Mouse (Mus musculus) hindbrain, embryonic 16.5 days (tissue): ENCODE results near the gene Lck. TPM values are rescaled to one million over a fixed set of nuclear protein-coding genes. Genes with fewer than 3 reads are reported as not detected.

Experiments used
- ATAC-seq: fragments of 200-750 bp; cut with Nextera tagmentation; 2 replicates; pipeline ENCODE4 v1.8.0; 2017; ENCODE audit warnings: moderate TSS enrichment, moderate library complexity
- H3K27ac ChIP-seq: fragments of 300-500 bp; sonication (generic); 2 replicates; pipeline ENCODE4 v1.5.1; 2014; ENCODE audit warnings: low read depth, mild to moderate bottlenecking, control low read depth, low read length, moderate library complexity
- H3K27me3 ChIP-seq: fragments of 300-500 bp; sonication (generic); replicated peaks from 2 replicates; pipeline ENCODE4 v1.6.1; 2014; ENCODE audit warnings: low read length; ENCODE audit not compliant: control insufficient read depth, insufficient read depth
- H3K36me3 ChIP-seq: fragments of 300-500 bp; sonication (generic); 2 replicates; pipeline ENCODE4 v1.6.1; 2014; ENCODE audit warnings: mild to moderate bottlenecking, low read length, moderate library complexity, mixed read lengths; ENCODE audit not compliant: control insufficient read depth, insufficient read depth
- H3K4me1 ChIP-seq: fragments of 300-500 bp; sonication (generic); 2 replicates; pipeline ENCODE4 v1.6.1; 2014; ENCODE audit warnings: low read depth, low read length; ENCODE audit not compliant: control insufficient read depth, insufficient read depth
- H3K4me2 ChIP-seq: fragments of 300-500 bp; sonication (generic); 2 replicates; pipeline ENCODE4 v1.6.1; 2014; ENCODE audit warnings: mild to moderate bottlenecking, low read length, control low read depth, moderate library complexity
- H3K4me3 ChIP-seq: fragments of 300-500 bp; sonication (generic); 2 replicates; pipeline ENCODE4 v1.5.1; 2014; ENCODE audit warnings: mild to moderate bottlenecking, low read length, control low read depth, moderate library complexity
- H3K9ac ChIP-seq: fragments of 300-500 bp; sonication (generic); 2 replicates; pipeline ENCODE4 v1.6.1; 2014; ENCODE audit warnings: low read depth, mild to moderate bottlenecking, control low read depth, low read length, moderate library complexity
- H3K9me3 ChIP-seq: fragments of 300-500 bp; sonication (generic); 2 replicates; pipeline ENCODE4 v1.6.1; 2014; ENCODE audit warnings: mild to moderate bottlenecking, low read length, moderate library complexity; ENCODE audit not compliant: control insufficient read depth
- WGBS: fragments of 180-500 bp; shearing (Covaris S2); extraction: QIAGEN DNeasy Blood & Tissue Kit; methylation state at CpG from one replicate; pipeline ENCODE4 v1.1.7; 2014; 5-methylcytosine and 5-hydroxymethylcytosine counted together
- polyA plus RNA-seq: library from polyadenylated mRNA; unstranded; fragments of >200 nt; fragmentation: Nextera tagmentation; extraction: Ambion mirVana; gene quantifications from 2 replicates; pipeline ENCODE4 v1.2.1, GENCODE M21; 2015

Lck gene
- polyA plus RNA-seq, 1 experiment from 2014 or later: 13.9 TPM

GRCm38 (mm10) chr4:129509650-129510049, 63.8 kb downstream of the Lck start:
- no peak overlapping the region for H3K9ac ChIP-seq
- ATAC-seq: no peak
- H3K27me3 ChIP-seq: no peaks in the 10 kb centered on the region
- H3K36me3 ChIP-seq: no peaks in the 10 kb centered on the region
- no peak overlapping the region for H3K27ac ChIP-seq
- no peaks in the 10 kb centered on the region for H3K9me3 ChIP-seq
- H3K4me3 ChIP-seq: no peak overlapping the region
- WGBS: 65% methylated on average over 3 of the region's 3 CpGs
- no peak overlapping the region for H3K4me2 ChIP-seq
- H3K4me1 ChIP-seq: peaks cover 13% of the 10 kb centered on the region

DNA sequence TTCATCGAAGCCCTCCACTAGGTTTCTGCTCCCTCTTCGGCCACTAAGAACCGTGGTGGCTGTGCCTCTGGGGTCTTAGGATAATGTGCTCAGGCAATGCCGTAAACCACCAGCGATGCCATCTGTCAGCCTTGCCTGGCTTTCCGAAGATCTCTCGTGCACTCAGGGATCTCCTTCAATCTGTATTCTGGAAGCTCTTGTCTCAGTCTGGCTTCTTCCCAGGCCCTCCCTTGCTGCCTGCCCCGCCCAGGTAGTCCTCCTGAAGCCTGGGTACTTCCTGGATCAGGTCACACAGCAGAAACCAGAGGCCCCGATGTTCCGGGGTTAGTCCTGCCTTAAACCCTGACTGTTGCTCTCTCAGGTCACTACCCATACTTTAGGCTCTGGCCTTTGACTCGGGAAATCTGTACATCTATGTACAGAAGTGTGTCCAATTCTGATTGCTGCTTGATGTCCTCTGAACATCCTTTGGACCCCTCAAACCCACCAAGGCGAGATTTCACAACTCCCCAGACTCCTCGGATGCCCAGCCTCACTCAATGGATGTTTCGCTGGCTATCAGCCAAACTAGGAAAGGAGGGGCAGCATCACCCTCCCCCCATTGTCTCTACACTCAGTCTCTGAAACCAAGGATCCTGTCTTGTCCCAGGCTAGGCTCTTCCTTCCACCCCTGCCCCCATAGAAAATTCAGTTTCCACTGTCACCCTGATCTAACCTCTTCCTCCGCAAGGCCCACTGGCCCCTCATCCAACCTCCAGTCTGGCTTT, 64.4 kb downstream of the Lck start:
- Histone ChIP-seq H3K36me3 (no peaks in the 10 kb centered on the region), H3K27me3 (no peaks in the 10 kb centered on the region), H3K4me3 (no peak overlapping the region), H3K9ac (no peak overlapping the region), H3K9me3 (no peaks in the 10 kb centered on the region), H3K4me2 (no peak overlapping the region), H3K4me1 (peaks cover 13% of the 10 kb centered on the region), H3K27ac (no peak overlapping the region)
- 48% methylated on average over 15 of the region's 15 CpGs for WGBS
- ATAC-seq: no peak

- no peak overlapping the region for H3K27ac ChIP-seq
- H3K4me3 ChIP-seq: no peak overlapping the region
- ATAC-seq: no peak
- H3K4me1 ChIP-seq: peaks cover 12% of the 10 kb centered on the region
- H3K9me3 ChIP-seq: no peaks in the 10 kb centered on the region
- no peak overlapping the region for H3K4me2 ChIP-seq
- no peaks in the 10 kb centered on the region for H3K27me3 ChIP-seq
- H3K9ac ChIP-seq: no peak overlapping the region
- 58% methylated on average over 3 of the region's 3 CpGs for WGBS
- no peaks in the 10 kb centered on the region for H3K36me3 ChIP-seq
Measured at GRCm38 (mm10) chr4:129508237-129508515, 65.3 kb downstream of the Lck start.

DNA sequence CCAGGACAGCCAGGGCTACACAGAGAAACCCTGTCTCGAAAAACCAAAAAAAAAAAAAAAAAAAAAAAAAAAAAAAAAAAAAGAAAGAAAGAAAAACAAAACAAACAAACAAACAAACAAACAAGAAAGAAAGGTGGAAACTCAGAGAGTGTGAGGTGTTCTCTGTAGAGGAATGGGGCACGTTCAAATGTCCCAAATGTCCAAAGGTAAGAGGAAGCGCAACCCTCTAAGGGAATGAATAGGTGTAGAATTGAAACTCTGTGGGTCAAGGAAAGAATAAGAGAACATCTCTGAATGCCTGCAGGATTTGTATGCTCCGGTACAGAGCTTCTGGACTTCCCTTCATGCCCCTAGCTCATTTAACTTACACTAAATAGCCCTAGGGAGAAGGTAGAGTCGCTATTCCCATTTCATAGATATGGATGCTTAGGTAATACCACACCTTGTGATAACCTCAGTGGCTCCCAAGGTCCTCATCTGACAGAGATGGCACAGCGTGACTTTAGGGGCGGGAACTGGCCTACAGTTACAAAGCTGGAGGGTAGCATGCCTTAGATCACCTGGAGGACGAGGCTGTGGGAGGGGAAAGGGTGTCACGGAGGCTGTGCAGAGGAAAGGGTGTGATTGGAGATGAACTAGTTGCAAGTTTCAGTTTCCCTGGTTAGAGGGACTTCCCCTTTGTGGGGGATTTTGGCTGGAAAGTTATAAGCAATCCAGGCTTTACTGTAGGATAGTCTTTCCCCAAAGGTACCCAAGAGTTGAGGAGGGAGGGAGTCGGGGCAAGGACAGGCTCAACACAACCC, 65.8 kb downstream of the Lck start:
- H3K9ac ChIP-seq: no peak overlapping the region
- whole genome bisulfite sequencing: 77% methylated on average over 9 of the region's 10 CpGs
- peaks cover 9% of the 10 kb centered on the region for H3K4me1 ChIP-seq
- H3K27me3 ChIP-seq: no peaks in the 10 kb centered on the region
- ATAC-seq: no peak
- H3K36me3 ChIP-seq: no peaks in the 10 kb centered on the region
- no peaks in the 10 kb centered on the region for H3K9me3 ChIP-seq
- H3K27ac ChIP-seq: no peak overlapping the region
- no peak overlapping the region for H3K4me2 ChIP-seq
- H3K4me3 ChIP-seq: no peak overlapping the region

- no peak for ATAC-seq
- Histone ChIP-seq H3K27me3 (no peaks in the 10 kb centered on the region), H3K27ac (no peak overlapping the region), H3K4me3 (no peak overlapping the region), H3K9me3 (no peaks in the 10 kb centered on the region), H3K4me2 (no peak overlapping the region), H3K9ac (peak overlapping the region; percentile 8; the same call in 1 of the 2 replicates), H3K4me1 (peaks cover 4% of the 10 kb centered on the region), H3K36me3 (no peaks in the 10 kb centered on the region)
- 78% methylated on average over 3 of the region's 3 CpGs for WGBS
Measured at GRCm38 (mm10) chr4:129505511-129505910, 67.9 kb downstream of the Lck start.

DNA sequence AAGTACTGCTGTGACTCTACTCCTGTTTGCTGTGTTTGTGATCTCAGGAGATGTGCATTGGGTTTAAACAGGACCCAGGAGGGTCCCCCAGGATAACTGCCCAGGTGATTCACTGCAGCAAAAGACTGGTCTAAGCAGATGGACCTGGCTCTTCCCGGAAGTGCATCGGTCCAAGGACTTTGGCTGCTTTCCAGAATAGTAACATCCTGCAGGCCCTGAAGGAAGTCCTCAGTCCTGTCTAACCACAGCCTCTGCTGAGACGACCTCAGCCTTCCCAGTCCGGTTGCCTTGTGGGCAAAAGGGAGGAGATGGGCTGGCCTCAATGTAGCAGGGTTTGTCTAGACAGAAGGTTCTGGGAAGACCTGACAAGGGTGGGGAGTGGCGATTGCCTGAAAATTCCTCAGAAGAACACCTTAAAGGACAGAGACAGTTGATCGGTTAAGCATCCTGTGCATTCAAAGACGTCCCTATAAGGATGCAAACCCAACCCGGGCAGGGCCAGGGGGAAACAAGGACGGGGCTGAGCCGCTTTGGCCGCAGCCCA, 70.5 kb downstream of the Lck start:
- Histone ChIP-seq H3K4me1 (peaks cover 8% of the 10 kb centered on the region; the same call in 1 of the 2 replicates), H3K27me3 (no peaks in the 10 kb centered on the region), H3K9ac (no peak overlapping the region), H3K36me3 (no peaks in the 10 kb centered on the region), H3K4me2 (no peak overlapping the region), H3K27ac (no peak overlapping the region), H3K4me3 (no peak overlapping the region), H3K9me3 (no peaks in the 10 kb centered on the region)
- 72% methylated on average over 11 of the region's 11 CpGs for WGBS
- ATAC-seq: no peak

GRCm38 (mm10) chr4:129502327-129502888, 71.0 kb downstream of the Lck start:
- H3K36me3 ChIP-seq: no peaks in the 10 kb centered on the region
- no peak overlapping the region for H3K27ac ChIP-seq
- H3K4me3 ChIP-seq: no peak overlapping the region
- WGBS: 76% methylated on average over 9 of the region's 9 CpGs
- H3K4me2 ChIP-seq: no peak overlapping the region
- H3K4me1 ChIP-seq: peaks cover 8% of the 10 kb centered on the region; the same call in 1 of the 2 replicates
- no peak for ATAC-seq
- no peak overlapping the region for H3K9ac ChIP-seq
- no peaks in the 10 kb centered on the region for H3K27me3 ChIP-seq
- no peaks in the 10 kb centered on the region for H3K9me3 ChIP-seq

DNA sequence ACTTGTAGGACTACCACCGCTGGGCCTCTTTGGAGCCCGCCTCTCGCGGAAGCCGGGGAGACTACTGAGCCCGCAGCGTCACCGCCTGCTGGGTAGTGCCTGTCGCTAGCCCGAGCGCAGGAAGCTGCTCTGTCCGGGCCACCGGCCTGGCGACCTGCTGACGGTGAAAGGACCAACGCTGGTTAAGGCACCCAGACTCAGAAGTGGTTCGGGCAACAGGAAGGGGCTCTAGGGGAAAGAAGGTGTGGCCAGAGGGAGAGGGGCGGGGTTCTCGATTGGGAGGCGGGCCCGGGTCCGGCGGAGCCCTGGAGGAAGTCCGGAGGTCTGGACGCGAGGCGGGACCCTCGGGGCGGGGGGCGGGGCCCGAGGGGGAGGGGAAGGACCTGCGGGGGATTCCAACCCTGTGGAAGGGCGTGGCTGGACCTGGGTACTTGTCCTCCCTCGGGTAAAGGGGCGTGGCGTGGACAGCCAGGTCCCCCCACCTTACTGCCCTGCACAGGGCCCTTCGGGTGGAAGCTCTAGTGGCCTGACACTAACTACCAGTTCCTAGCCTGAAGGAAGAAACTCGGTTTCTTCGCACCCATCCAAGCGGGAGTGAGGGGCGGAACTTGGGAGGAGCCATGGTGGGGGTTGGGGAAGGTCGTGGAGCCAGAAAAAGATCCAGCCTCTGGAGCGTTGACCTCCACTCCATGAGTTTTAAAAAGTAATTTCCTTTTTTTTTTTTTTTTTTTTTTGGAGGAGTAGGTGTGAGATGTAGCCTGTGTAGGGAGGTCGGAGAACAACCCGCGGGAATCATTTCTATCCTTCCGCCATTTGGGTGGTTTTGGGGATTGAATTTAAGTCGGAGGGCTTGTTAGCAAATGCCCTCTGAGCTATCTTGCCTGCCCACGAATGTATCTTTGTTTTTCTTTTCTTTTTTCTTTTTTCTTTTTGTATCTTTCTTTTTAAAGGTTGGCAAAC, 72.6 kb downstream of the Lck start:
- Histone ChIP-seq H3K9me3 (no peaks in the 10 kb centered on the region), H3K27ac (peak overlapping the region; percentile 81), H3K27me3 (no peaks in the 10 kb centered on the region), H3K36me3 (no peaks in the 10 kb centered on the region), H3K9ac (peak overlapping the region; percentile 72), H3K4me3 (peak overlapping the region; percentile 61), H3K4me2 (peak overlapping the region; percentile 92), H3K4me1 (peaks cover 19% of the 10 kb centered on the region)
- peak; percentile 86 for ATAC-seq
- under 1% methylated on average over 48 of the region's 49 CpGs for WGBS
